Mouse (Mus musculus) cerebral cortex, adult 2 months (tissue): ENCODE results near the gene Ces1b.

ENCODE experiments used
- WGBS: fragments of 180-500 bp; shearing (Covaris S2); methylation state at CpG from one replicate; pipeline ENCODE4 v1.1.7; 2018; 5-methylcytosine and 5-hydroxymethylcytosine counted together

The Ces1b gene

GRCm38 (mm10) chr8:93079887-93080286 is at the start of gene Ces1b:
Gene Ces1b (minus strand): TSS chr8:93080017.
- WGBS = 77% methylated on average over 2 of the region's 2 CpGs

GRCm38 (mm10) chr8:93126476-93126875 is 46.7 kb upstream of the Ces1b start:
- 87% methylated on average over 2 of the region's 2 CpGs for WGBS

GRCm38 (mm10) chr8:93122005-93122404 is 42.2 kb upstream of the Ces1b start:
- WGBS = 87% methylated on average over 1 of the region's 1 CpGs

GRCm38 (mm10) chr8:93091324-93091723 is 11.5 kb upstream of the Ces1b start:
- 40% methylated on average over 1 of the region's 1 CpGs for WGBS

DNA sequence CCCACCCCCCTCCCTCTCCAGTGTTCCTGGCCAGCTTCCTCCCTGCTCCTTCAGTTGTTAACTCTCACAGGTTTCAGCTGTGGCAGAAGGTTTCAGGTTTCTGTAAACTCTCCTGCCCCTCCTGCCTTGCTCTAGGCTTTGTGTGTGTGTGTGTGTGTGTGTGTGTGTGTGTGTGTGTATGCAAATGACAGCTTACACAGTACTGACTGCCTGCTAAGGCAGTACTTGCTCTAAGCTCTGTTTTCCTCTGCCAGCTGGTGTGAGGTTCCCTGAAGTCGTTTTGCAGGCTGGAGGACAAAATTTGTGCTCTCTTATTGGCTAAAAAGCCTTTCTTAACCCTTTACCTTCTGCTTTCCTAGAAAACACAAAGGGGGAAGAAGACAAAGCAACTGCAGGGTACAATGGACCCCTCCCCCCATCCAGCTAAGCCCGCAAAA is 8.9 kb upstream of the Ces1b start:
- 13% methylated on average over 2 of the region's 2 CpGs for WGBS

- 28% methylated on average over 7 of the region's 7 CpGs for WGBS
Observed at GRCm38 (mm10) chr8:93088193-93088592, 8.4 kb upstream of the Ces1b start.

DNA sequence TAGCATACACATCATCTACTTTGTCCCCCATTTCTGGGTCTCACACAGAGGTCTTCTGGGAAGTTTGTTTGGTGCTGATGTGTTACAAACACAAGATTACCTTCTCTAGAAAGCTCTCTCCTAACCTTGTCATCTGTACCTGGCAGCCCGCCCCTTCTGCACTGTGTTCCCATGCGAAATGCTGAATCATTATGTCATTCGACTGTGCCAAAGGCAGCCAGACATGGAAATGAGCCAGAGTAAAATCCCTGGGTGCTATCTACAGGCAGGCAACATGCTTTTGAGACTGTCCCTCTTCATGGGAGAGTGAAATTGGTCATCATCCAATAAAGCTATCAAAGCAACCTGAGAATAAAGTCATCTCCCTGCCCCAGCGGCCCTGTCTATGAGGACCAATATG is 4.6 kb downstream of the Ces1b start:
- WGBS = 85% methylated on average over 4 of the region's 4 CpGs

DNA sequence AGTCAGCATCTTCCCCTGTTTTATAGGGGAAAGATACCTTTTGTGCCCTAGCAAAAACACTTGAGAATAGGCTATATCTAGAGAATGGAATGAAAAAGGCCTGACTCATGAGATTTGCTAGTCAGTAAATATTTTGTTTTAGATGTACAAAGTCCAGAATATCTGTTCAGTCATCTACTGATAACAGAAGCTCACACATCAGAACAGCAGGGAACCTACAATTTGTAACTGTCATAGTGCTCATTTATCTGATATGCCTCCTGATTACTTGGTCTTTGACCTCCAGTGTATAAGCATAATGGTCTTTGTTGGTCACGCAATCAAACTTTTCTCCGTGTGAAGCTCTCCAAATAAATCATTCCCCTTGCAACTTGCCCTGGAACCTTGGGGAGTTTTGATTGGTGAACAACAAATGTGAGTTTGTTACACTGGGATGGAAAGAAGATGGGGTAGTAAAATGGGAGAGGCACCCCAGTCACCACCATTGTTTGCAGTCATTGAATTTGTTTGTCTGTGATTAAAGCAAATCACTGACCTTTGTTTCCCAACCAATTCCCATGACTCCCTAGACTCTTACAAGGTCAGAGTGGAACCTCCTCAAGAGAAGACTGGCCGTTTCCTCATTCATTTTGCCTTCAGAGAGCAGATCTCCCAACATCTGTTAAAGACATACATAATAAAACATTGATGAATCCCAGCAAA is 16.2 kb downstream of the Ces1b start:
- 87% methylated on average over 3 of the region's 3 CpGs for WGBS

GRCm38 (mm10) chr8:93059185-93059584 is 20.6 kb downstream of the Ces1b start:
- WGBS = 17% methylated on average over 2 of the region's 2 CpGs

DNA sequence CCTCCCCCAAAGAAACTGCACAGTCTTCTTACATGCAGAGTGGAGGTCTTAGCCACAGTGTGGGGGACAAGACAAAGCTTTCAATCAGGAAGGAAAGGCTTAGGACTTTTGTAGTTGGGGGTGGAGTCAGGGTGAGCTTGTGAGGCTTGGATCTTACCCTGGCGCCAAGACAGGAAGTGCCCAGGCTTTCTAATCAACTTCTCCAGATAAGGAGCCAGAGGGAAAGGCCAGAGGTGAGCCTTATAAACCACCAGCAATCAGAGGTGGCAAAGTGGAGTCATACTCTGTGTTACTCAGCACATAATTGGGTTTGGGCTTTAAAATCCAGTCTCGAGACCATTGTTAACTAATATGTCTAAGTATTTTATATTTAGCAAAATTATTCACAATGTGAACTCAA is 24.6 kb downstream of the Ces1b start:
- WGBS = 71% methylated on average over 2 of the region's 2 CpGs

GRCm38 (mm10) chr8:93048510-93049416 is 31.1 kb downstream of the Ces1b start:
- WGBS = 33% methylated on average over 4 of the region's 4 CpGs

DNA sequence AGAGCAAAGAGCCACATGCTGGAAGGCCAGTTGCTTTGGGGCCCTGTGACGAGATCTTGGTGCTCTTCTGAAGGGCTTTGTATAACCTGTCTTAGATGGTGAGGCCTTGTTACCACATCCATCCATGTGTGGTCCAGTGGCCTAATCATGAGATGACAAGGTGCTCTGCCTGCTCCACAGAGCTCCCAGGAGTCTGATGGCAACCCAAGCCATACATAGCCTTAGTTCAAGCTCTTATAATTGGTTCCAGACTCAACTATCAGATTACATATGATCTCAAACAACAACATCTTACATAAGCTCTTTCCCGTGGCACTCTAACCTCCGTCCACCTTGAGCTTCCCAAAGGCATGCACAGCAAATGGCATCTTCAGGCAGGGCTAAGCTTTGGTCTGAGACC is 31.7 kb downstream of the Ces1b start, which contains the start of gene Ces1a:
Gene Ces1a (minus strand): TSS at position 101 of the 400 bp plus-strand sequence.
- 89% methylated on average over 3 of the region's 3 CpGs for WGBS

DNA sequence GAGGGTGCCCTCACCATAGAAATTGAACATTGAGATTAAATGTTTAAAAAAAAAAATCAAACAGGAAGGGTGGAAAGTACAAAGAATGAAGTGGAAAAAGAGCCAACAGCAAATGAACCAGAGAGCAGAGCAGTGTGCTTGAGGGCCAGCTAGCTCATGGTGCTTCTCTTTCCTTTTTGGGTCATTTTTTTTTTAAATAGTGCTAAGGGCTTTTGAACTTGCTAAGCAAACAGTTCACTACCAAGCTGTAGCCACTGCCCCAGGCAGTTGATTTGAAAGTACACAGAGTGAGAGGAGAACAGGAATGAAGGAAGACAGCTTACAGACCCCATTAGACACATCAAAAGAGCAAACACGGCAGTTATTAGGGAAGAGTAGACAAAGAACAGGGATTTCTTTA is 36.7 kb downstream of the Ces1b start:
- WGBS = 70% methylated on average over 1 of the region's 1 CpGs

GRCm38 (mm10) chr8:93040776-93041567 is 38.8 kb downstream of the Ces1b start:
- WGBS = 84% methylated on average over 4 of the region's 4 CpGs

DNA sequence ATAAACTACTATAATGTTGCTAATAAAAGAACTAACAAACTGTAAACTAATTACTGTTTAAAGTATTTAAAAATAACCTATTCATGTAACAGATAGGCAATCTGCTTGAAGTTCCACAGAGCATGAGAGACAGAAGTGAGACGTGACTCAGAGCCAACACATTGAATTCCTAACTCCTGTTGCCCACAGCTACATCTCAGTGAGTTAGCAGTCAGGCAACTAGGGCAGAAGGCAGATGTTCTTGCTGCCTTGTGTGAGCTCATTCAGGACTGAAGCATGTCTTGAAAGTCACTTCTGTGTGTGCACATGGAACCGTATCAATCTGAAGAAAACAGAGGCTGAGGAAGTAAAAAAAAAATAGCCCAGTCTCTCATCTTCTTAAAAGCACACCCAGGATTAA is 39.6 kb downstream of the Ces1b start:
- 47% methylated on average over 2 of the region's 2 CpGs for WGBS

GRCm38 (mm10) chr8:93038831-93039230 is 41.0 kb downstream of the Ces1b start:
- 43% methylated on average over 2 of the region's 2 CpGs for WGBS

- WGBS = 58% methylated on average over 2 of the region's 2 CpGs
Observed at GRCm38 (mm10) chr8:93030664-93031063, 49.2 kb downstream of the Ces1b start.

DNA sequence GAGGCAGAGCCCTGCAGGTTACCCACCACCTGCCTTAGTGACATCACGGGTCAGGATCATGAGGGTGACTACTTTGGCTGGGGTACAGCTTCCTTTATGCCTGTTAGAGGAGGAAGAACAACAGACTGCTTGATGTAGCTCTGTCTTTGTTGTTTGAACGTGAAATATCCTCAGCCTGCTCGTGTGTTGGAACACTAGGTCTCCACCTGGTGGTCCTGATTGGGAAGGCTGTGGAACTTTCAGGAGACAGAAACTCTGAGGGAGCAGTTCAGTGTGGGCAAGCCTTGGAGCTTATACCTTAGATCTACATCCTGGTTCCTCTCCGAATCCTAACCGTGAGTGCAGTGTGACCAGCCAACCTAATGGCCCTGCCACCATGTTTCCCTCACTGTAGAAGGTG is 58.1 kb downstream of the Ces1b start:
- WGBS = 71% methylated on average over 5 of the region's 5 CpGs

- 83% methylated on average over 4 of the region's 4 CpGs for WGBS
Observed at GRCm38 (mm10) chr8:93014300-93014699, 65.5 kb downstream of the Ces1b start.

- 80% methylated on average over 6 of the region's 6 CpGs for WGBS
Observed at GRCm38 (mm10) chr8:93012226-93012625, 67.6 kb downstream of the Ces1b start.

DNA sequence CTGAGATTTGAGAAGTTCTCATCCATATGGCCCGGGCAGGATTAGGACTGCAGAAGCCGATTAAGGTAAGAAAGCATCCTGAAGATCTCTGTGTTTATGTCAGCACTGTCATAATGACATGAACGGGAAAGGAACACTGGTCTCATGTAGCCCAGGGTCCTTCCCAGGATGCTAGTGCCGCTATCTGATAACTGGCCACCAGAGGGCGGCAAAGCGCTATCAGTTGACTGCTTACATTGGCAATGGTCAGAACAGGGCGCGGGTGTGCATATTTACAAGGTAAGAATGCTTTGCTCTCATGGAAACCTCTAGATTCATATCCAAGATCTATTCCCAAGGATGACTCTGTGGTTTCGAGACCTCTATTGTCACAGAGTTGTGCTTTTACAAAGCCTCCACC is 68.4 kb downstream of the Ces1b start:
- WGBS = 3% methylated on average over 9 of the region's 9 CpGs

DNA sequence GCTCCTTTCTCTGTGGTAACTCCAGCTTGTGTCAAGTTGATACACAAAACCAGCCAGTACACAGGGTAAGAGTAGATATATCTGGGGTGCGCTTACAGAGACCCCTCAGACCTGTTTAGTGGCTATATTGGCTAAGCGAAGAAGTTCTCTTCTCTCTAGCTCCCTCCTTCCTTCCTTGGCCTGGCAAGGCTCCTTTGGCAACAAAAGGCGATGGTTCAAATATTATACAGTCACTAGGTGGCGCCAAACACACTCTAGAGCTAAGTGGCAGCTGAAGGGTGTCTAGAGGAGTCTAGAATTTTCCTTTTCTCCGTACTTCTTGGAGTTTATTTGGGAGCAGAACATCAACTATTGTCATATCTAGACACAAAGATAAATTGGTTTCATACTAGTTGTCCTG is 69.5 kb downstream of the Ces1b start:
- 20% methylated on average over 5 of the region's 5 CpGs for WGBS
